Mouse (Mus musculus) myocyte (in vitro differentiated cells): ENCODE results near the gene St8sia1.

ENCODE experiments used
- CEBPB ChIP-seq: IDR thresholded peaks from 2 replicates; pipeline ENCODE4 v1.6.1; 2011; ENCODE audit warnings: mild to moderate bottlenecking, moderate library complexity; ENCODE audit not compliant: poor library complexity, insufficient read depth, severe bottlenecking
- E2F4 ChIP-seq: IDR thresholded peaks from one replicate; pipeline ENCODE4 v1.6.1; 2011; ENCODE audit warnings: mild to moderate bottlenecking, control low read depth, moderate library complexity; ENCODE audit not compliant: insufficient read depth
- MAX ChIP-seq: IDR thresholded peaks from one replicate; pipeline ENCODE4 v1.6.1; 2011; ENCODE audit warnings: low read depth, mild to moderate bottlenecking, control low read depth
- MYOD1 ChIP-seq, 3 experiments: IDR thresholded peaks; one replicate each; pipeline ENCODE4 v1.6.1; 2011; ENCODE audit warnings: control low read depth in 2 of 3, low read depth in 2 of 3, mild to moderate bottlenecking in 2 of 3, moderate library complexity in 1 of 3; ENCODE audit not compliant: insufficient read length in 2 of 3, control insufficient read depth in 1 of 3
- MYOG ChIP-seq, 3 experiments: IDR thresholded peaks; one replicate each; pipeline ENCODE4 v1.6.1; 2011; ENCODE audit warnings: control low read depth in 2 of 3, low read depth in 2 of 3, mild to moderate bottlenecking in 2 of 3; ENCODE audit not compliant: insufficient read length in 2 of 3, control insufficient read depth in 1 of 3, insufficient read depth in 1 of 3
- POLR2A ChIP-seq: IDR thresholded peaks from one replicate; pipeline ENCODE4 v1.6.1; 2011; ENCODE audit warnings: low read depth, mild to moderate bottlenecking, control low read depth, moderate library complexity; ENCODE audit not compliant: insufficient read length
- POLR2AphosphoS2 ChIP-seq: IDR thresholded peaks from one replicate; pipeline ENCODE4 v1.6.1; 2011; ENCODE audit warnings: low read depth, control low read depth; ENCODE audit not compliant: insufficient read length
- REST ChIP-seq: IDR thresholded peaks from one replicate; pipeline ENCODE4 v1.6.1; 2011; ENCODE audit warnings: mild to moderate bottlenecking, control low read depth, moderate library complexity; ENCODE audit not compliant: insufficient read depth, insufficient read length
- SRF ChIP-seq: IDR thresholded peaks from one replicate; pipeline ENCODE4 v1.6.1; 2011; ENCODE audit warnings: low read depth; ENCODE audit not compliant: control insufficient read depth, insufficient read length
- TCF12 ChIP-seq: IDR thresholded peaks from one replicate; pipeline ENCODE4 v1.6.1; 2011; ENCODE audit warnings: mild to moderate bottlenecking, control low read depth; ENCODE audit not compliant: poor library complexity, insufficient read depth, severe bottlenecking
- TCF3 ChIP-seq: IDR thresholded peaks from one replicate; pipeline ENCODE4 v1.6.1; 2011; ENCODE audit warnings: low read depth, control low read depth; ENCODE audit not compliant: insufficient read length
- USF1 ChIP-seq: IDR thresholded peaks from one replicate; pipeline ENCODE4 v1.6.1; 2011; ENCODE audit warnings: low read depth, mild to moderate bottlenecking, control low read depth, moderate library complexity

- no peak for TF ChIP-seq POLR2A
- no peak for TF ChIP-seq SRF
- TF ChIP-seq TCF12, result no peak
- no peak for TF ChIP-seq E2F4
- TF ChIP-seq MAX, result no peak
- no peak for TF ChIP-seq POLR2AphosphoS2
- no peak for TF ChIP-seq REST
- no peak for TF ChIP-seq CEBPB
- no peak for TF ChIP-seq MYOD1 (IDR thresholded peaks at IDR 0.05; ENCODE audit: control insufficient read depth in 1 of 3, insufficient read length in 2 of 3, low read depth in 2 of 3)
- no peak for TF ChIP-seq USF1
- no peak for TF ChIP-seq MYOG (IDR thresholded peaks at IDR 0.05; ENCODE audit: control insufficient read depth in 1 of 3, insufficient read depth in 1 of 3, insufficient read length in 2 of 3, low read depth in 2 of 3)
- TF ChIP-seq TCF3, result no peak
These were observed 53.5 kb downstream of the St8sia1 start for GRCm38 (mm10) chr6:142910721-142911120.
